Mouse (Mus musculus): ENCODE measurements around the gene Spata17.
A peak's percentile ranks its signal among the peaks of the same experiment; 100 is the strongest.

Gene Spata17

DNA sequence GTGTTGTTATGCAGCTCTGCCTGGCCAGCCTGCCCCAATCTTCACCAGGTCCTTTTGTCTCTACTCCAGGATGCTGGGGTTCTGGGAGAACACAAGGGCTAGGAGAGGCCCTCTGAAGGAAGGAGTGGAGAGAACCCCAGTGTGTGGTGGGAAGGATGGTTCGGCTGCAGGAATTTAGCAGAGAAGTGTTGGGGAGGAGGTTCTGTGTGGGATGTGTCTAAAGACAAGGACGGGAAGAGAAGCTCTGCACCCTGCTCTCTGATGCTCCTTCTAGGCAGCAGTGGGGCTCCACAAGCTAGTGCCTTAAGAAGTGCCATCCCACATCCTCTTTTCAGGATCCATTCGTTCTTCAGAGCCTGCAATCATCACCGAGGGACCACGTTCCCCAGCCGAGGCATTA is 129.2 kb downstream of the Spata17 start:
- no peak for DNase-seq (ENCODE audit: low read depth, low spot score)

GRCm38 (mm10) chr1:187077352-187077751 is 137.9 kb downstream of the Spata17 start:
- DNase-seq (ENCODE audit: low read depth, low spot score) = no peak

- no peak for DNase-seq (ENCODE audit: low read depth, low spot score)
Observed at GRCm38 (mm10) chr1:187077043-187077334, 138.3 kb downstream of the Spata17 start.

GRCm38 (mm10) chr1:187076198-187077042 is 138.8 kb downstream of the Spata17 start:
- no peak for DNase-seq (ENCODE audit: low read depth, low spot score)

DNA sequence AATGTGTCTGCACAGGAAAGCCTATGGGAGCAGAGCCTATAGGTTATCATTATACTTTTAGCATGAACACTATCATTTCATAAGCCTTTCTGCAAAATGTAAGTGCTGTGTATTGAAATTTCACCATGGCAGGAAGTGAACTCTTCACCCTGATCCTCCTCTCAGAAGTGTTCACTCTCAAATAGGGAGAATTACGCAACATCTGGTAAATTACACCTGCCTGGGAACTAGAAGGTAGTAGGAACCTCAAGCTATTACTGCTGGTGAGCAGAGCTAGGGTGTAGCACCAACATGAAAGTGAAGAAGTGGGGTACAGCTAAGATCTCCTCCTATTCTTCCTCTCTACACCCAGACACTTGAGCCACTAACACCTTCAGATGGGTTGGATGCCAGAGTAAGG is 155.4 kb downstream of the Spata17 start:
- no peak for DNase-seq (ENCODE audit: low read depth, low spot score)

- no peak for DNase-seq (ENCODE audit: low read depth, low spot score)
Observed at GRCm38 (mm10) chr1:187054333-187054732, 160.9 kb downstream of the Spata17 start.

- no peak for DNase-seq (ENCODE audit: low read depth, low spot score)
Observed at GRCm38 (mm10) chr1:187053862-187054261, 161.4 kb downstream of the Spata17 start.

DNA sequence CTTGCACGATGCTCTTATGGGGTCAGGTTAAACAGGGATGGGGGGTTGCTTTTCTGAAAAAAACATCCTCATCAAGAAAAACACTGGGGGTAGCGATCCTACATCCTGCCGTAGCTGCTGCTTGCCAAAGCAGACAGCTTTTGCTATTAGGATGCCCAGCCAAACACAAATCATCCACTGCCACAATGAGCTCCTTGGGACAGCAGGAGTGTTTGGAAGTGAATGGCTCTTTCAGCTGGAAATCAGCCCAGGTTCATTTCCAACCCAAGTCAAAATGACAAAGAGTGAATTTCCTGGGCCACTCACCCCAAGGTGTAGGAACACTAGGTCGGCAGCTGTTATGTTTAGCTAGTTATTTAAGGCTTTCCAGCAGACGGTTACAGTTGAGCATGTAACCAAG is 162.7 kb downstream of the Spata17 start:
- DNase-seq (ENCODE audit: low read depth, low spot score) = no peak

GRCm38 (mm10) chr1:187051296-187051695 is 164.0 kb downstream of the Spata17 start:
- no peak for DNase-seq (ENCODE audit: low read depth, low spot score)

- no peak for DNase-seq (ENCODE audit: low read depth, low spot score)
Observed at GRCm38 (mm10) chr1:187048681-187049288, 166.5 kb downstream of the Spata17 start.

DNA sequence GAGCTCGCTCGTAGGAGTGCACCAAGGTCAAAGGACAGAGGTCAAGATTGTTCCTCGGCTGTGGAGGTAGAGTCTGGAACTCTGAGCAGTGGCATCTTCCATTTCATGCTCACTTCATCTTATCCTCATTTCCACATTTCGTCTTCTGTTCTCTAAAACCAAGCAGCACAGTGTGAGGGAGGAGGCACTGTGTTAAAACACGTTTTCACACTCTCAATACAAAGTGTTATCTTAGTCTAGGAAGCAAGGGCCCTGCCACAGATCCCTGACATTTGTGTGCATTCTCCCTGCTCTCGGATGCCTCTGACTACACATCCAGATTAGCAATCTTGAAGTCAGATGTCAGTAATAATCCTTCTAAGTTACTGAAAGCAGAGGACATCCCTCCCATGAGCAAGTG is 170.5 kb downstream of the Spata17 start:
- no peak for DNase-seq (ENCODE audit: low read depth, low spot score)

GRCm38 (mm10) chr1:187039801-187040200 is 175.5 kb downstream of the Spata17 start:
- DNase-seq (ENCODE audit: low read depth, low spot score) = no peak

- no peak for DNase-seq (ENCODE audit: low read depth, low spot score)
Observed at GRCm38 (mm10) chr1:187035785-187036184, 179.5 kb downstream of the Spata17 start.

DNA sequence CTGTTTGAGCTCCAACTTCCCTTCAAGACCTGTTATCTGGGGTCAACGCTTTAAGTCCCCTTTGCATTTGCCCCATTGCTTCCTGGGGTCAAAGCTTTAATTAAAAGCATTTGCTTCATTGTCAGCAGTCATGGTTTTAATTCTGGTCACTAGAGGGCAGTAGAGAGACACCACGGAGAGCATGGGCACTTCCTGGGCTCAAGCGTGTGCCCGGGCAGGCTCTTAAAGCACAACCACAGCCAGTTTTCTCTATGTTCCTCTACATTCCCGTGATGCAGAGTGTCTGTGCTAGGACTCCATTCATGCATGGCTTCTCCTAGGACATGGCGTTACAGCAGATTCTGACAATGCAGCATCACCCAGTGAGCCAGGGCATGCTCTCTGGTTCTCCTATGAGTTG is 183.5 kb downstream of the Spata17 start:
- DNase-seq (ENCODE audit: low read depth, low spot score) = peak; percentile 79

- no peak for DNase-seq (ENCODE audit: low read depth, low spot score)
Observed at GRCm38 (mm10) chr1:187028841-187029240, 186.4 kb downstream of the Spata17 start.

DNA sequence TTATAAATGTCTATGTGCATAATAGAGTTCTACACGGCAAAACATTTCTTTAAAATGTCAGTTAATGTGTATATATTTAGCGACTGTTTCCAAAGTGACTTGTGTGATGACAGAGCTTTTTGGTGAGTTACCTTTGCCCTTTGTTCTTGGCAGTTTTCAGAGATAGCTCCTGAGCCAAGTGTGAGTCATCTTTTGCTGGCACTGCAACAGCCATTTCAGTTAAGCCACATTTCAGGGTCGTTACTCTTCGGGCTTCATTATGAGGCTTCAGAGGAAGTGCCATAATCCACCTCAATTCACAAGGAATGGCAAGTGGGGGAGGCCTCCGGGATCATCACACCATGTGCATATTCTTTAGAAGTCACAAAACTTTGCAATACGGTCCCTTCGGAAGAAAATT is 195.3 kb downstream of the Spata17 start:
- no peak for DNase-seq (ENCODE audit: low read depth, low spot score)

DNA sequence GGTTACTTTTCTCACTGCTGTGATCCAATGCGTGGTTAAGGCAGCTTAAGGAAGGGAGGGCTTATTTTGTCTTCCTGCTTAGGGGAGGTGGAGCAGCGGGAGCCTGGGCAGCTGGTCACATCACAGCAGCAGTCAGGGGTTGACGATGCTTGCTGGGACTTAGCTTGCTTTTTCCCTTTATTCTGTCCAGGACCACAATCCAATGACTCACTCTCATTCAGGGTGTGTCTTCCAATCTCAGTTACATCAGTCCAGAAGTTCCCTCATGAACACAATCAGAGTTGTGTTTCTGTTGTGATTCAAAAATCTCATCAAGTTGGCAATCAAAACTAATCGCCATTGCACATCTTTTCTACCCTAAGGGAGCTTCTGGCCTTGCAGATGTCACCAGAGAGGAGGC is 199.1 kb downstream of the Spata17 start:
- DNase-seq (ENCODE audit: low read depth, low spot score) = peak; percentile 28

DNA sequence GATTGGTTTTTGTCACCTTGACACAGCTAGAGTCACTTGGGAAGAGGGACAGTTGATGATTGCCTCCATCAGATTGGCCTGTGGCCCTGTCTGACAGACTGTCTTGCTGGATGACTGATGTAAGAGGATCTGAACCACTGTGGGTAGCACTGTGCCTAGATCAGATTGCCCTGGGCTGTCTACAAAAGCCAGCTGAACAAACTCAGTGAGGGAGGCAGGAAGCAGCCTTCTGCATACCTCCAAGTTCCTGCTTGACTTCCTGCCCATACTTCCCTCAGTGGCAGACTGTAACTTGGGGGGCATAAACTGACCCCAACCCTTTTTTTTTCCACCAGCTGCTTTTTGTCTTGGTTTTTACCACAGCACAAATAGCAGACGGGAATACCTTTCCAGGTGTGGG is 199.6 kb downstream of the Spata17 start:
- no peak for DNase-seq (ENCODE audit: low read depth, low spot score)

GRCm38 (mm10) chr1:187014141-187014540 is 201.1 kb downstream of the Spata17 start:
- DNase-seq (ENCODE audit: low read depth, low spot score) = no peak

DNA sequence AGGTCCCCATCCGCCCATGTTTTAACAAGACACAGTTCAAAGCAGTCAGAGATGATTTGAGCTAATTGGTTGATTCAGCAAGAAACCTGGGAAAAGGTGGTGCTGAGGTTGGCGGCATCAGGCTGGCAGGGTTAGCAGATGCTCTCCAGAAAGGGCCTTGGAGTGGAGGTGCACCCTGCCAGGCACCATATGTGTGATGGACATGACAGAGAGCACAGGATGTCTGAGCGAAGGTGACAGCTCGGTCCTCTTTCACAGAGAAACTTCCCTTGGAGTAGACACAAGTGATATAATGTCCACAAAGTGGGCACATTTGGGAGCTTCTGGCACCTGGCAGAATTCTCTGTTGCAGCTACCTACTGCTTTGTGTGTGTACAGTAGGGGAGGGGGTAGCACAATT is 203.7 kb downstream of the Spata17 start:
- DNase-seq (ENCODE audit: low read depth, low spot score) = no peak

GRCm38 (mm10) chr1:187010071-187010470 is 205.2 kb downstream of the Spata17 start:
- DNase-seq (ENCODE audit: low read depth, low spot score) = no peak

- no peak for DNase-seq (ENCODE audit: low read depth, low spot score)
Observed at GRCm38 (mm10) chr1:187008236-187008635, 207.0 kb downstream of the Spata17 start.

DNA sequence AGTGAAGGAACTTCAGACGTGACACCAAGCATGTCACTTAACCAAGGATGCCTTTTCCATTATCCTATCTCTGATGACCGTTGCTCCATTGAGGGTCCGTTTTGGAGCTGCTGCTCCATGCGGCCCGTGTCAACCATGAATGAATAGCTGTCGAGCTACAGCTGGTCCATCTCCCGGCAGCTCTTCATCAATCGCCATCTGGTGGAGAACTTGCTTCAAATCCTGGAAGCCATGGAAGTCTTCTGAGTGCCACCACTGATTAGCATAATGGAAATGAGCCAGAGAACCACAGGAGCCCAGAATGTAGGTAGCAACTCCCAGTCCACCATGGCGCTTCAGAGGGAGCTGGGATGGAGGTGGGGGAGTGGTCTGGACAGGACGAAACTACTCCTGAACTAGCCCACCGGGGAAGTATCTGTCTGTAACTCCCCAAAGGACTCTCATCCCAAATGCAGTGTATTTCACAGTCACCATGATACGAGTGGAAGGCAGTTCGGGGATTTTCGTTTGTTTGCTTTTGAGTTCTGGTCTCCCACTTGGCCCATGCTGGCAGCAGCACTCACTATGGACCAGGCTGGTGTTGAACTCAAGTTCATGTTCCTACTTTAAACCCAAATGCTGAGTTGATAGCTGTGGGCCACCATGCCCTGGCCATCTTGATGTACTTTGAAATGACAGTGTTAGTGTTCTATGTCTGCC is 208.9 kb downstream of the Spata17 start:
- DNase-seq (ENCODE audit: low read depth, low spot score) = peak; percentile 11
